Mouse (Mus musculus) cerebellum, postnatal 25 days (tissue): ENCODE data around the gene Draxin.
A peak's percentile ranks its signal among the peaks of the same experiment; 100 is the strongest.
"Not testable (repeated sequence)": the region's sequence is repeated elsewhere in the genome, so short reads cannot be mapped to it uniquely, and the experiment has no call there.

Source experiments
- DNase-seq, 2 experiments: peaks; one replicate each; pipeline ENCODE4 v3.0.0; 2021; ENCODE audit warnings: mixed read lengths in 2 of 2

Draxin gene

GRCm38 (mm10) chr4:148130561-148131413 is at the start of gene Draxin:
Gene Draxin (minus strand): TSS chr4:148130698.
- DNase-seq = peak; percentile 41 to 68

- DNase-seq = no peak
These were observed 47.2 kb upstream of the Draxin start for GRCm38 (mm10) chr4:148177716-148178115.

DNA sequence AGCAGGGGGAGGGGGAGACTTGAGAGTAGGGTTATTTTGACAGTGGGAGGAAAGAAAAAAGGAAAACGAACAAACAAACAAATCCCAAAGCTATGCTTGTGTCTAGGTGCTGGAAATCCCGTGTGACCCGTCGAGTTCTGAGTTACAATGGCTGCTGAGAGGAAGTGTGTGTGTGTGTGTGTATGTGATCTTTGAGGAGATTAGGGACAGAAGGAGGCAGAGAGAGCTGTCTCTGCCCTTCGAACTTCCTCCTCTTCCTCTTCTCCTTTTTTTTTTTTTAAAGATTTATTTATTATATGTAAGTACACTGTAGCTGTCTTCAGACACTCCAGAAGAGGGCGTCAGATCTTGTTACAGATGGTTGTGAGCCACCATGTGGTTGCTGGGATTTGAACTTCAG is 46.1 kb upstream of the Draxin start:
- DNase-seq = not testable (repeated sequence)

GRCm38 (mm10) chr4:148174495-148174862 is 44.0 kb upstream of the Draxin start:
- peak in 1 of 2 experiments; percentile 33 for DNase-seq

DNA sequence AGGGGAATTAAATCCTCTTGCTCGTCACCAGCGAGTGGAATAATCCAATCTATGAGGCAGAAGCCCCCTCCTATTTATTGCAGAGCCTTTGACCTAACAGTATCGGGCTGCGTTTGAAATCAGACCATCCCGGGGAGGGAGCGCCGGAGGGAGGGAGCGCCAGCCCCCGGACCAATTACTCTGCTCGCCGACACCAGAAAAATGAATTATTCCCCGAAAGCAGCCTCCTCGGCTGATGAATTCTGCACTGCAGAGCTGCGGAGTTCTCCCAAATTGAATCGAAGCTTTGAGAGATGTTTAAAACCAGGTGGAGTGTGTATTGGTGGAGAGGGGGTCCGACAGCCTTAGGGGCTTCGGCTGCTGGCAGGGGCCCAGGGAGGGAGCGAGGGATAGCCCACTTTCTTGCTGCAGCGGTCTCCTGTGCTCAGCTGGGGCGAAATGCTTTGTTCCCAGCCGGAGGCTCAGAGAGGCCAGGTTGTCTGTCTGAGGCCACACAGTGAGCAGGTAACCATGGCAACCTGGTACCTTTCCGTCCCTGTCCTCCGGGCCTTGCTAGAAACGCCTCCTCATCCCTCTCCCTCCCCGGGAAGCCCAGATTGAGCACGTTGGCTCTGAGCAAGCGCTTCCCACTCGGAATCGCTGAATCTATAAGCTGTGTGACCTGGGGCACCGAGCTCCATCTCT is 43.5 kb upstream of the Draxin start:
- peak; percentile 69 to 74 for DNase-seq

- DNase-seq = no peak
These were observed 40.8 kb upstream of the Draxin start for GRCm38 (mm10) chr4:148171261-148171660.

DNA sequence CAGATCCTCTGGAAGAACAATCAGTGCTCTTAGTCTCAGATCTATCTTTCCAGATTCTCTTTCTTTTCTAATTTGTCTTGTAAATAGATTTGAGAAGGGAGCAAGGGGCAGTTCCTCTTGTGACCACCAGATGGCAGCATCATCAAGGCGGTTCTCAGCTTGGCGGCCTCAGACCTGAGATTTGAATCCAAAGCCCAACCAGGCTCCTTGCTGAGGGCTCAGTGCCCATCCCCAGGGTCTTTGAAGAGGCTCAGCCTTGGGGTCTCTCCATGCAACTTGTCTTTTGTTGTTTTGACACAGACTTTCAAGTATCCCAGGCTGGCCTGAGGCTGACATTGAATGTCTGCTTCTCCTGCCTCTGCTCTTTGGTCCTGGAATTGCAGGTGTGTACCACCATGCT is 40.3 kb upstream of the Draxin start:
- peak; percentile 73 to 78 for DNase-seq

DNA sequence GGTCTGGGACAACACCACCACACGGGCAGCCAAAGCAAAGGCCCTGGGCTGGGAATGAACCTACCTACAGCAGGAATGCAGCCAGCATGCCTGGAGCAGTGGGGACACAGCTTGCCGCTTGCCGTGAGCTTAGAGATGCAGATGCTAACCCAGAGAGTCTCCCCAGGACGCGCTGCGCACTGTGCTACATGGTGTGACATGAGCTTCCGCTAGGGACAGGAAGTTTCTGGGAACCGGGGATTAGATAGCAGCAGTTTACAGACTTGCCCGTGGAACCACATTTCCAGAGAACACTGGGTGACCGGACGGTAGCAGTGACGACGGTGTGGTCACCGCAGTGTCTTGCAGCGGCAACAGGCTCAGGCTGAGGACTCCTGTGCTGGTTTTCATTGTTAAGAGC is 39.1 kb upstream of the Draxin start:
- peak in 1 of 2 experiments; percentile 18 for DNase-seq

GRCm38 (mm10) chr4:148168287-148168686 is 37.8 kb upstream of the Draxin start:
- peak; percentile 75 to 85 for DNase-seq

- DNase-seq = peak; percentile 75 to 88
These were observed 36.5 kb upstream of the Draxin start for GRCm38 (mm10) chr4:148166986-148167385.

GRCm38 (mm10) chr4:148166431-148166830 is 35.9 kb upstream of the Draxin start:
- DNase-seq = peak; percentile 41 to 69

DNA sequence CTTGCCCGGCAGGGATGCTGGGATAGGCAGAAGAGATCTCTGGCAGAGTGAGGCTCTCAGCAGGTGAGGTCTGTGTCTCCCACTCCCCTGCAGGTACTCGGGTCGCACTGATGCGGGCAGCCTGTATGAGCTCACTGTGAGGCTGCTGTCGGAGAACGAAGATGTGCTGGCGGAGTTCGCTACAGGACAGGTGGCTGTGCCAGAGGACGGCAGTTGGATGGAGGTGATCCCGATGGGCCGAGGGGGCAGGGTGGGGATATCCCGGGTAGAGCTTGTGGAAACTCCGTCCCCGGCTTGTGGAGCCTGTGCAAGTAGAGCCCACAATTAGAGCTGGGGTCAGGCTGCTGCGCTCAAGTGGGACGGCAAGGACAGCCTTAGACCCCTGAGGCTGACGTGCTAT is 35.1 kb upstream of the Draxin start:
- DNase-seq = peak in 1 of 2 experiments; percentile 31

DNA sequence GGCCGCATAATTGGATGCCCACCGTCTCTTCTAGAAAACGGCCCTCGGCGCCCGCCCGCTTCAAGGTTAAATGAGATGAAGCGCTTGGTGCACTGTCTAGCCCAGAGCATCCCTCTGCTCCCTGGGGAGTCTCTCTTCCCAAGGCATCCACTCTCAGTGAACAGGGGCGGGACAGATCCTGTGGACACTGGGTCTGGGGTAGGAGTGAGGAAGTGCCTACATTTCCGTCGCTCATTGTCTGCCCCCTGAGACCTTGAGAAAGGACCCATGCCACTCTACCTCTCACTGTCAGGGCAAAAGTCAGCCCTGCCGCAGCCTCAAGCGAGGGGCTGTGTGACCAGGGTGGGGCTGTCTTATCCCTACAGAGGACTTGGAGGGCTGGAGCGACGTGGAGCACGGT is 34.0 kb upstream of the Draxin start:
- no peak for DNase-seq

- DNase-seq = peak; percentile 69 to 77
These were observed 33.5 kb upstream of the Draxin start for GRCm38 (mm10) chr4:148164002-148164439.

DNA sequence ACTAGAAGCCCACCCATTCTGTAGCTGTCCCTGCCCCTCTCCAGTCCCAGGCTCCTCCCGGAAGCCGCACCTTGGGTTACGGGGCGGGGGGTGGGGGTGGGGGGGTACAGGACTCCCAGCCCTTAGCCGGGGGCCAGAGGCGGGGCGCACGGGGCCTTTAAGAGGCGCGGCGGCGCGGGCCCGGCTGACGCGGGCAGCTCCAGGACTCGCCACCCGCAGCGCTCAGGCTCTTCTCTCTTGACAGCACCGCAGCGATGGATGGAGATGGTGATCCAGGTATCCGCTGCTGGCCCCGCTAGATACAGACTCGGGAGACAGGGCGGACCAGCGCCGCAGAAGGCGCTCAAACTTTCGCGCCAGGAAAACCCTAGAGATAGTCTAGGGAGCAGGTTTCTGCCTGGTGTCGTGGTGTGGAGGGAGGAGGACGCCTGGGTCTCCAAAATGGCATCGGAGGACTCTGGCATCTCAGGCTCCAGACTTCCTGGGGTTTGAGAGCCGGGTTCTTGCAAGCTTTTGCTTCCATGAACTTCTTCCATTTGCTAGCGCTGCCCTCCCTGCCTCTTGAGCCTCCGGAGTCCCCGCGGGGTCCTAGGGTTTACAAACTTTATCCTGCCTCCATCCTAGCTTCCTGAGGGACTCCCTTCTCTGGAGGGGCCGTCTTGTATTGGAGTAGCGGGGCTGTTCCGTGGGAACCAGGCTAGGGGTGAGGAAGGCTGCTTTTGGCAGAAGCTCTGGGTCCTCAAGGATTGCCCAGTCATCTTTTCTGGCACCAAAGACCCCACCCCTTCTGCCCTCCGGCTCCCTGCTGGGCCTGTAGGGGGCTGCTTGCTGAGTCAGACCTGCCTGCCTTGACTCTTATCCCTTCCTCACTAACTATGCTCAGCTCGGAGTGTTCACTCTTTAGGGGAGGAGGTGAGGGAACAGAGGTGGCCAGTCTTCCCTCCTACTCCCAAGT is 30.2 kb upstream of the Draxin start, which contains the start of the genes Fbxo44 and Fbxo2:
Gene Fbxo44 (minus strand): TSS at position 47 of the 955 bp plus-strand sequence.
Gene Fbxo2 (plus strand): TSS at position 186 of the 955 bp plus-strand sequence.
- peak; percentile 73 to 79 for DNase-seq

DNA sequence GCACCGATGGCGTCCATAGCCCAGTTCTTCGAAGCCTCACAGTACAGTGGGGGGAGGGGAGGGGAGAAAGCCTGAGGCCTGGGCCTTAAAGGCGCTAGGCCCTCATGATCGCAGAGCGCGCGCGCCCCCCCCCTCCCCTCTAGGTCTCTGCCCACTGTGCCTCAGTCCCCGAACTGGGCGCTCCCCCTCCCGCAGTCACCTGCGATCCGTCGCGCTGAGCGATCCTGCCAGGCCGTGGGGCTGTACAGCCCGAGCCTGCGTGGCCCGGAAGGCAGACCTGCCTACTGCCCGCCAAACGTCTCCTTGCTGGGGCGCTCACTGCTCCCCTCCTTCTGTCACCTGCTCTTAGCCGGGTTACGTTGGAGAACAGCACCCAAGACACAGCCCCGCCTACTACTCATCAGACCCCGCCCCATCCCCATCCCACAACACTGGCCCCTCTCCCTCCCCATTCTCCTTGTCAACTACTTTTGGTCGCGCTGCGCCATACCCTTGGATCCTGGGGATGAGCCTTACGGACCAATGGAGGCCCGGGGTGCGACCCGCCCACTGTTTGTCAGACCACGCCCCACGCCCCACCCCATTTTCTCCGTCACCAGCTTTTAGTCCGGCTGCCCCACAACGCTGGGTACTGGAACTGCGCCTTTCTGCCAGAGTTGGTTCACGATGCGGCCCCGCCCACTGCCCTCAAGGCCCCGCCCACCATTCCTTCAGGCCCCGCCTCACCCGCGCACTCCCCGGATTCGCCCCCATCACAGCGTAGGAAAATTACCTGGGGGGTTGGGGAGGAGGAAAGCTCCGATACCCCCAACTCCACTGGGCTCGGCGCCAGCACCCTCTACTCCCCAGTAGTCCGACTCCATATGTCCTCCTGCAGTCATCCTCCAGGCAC is 29.3 kb upstream of the Draxin start:
- DNase-seq = peak; percentile 98

- peak; percentile 66 for DNase-seq
These were observed 28.2 kb upstream of the Draxin start for GRCm38 (mm10) chr4:148158436-148159348.

- DNase-seq = peak in 1 of 2 experiments; percentile 76
These were observed 24.5 kb upstream of the Draxin start for GRCm38 (mm10) chr4:148154982-148155381.

GRCm38 (mm10) chr4:148154006-148154405 is 23.5 kb upstream of the Draxin start:
- DNase-seq = no peak

DNA sequence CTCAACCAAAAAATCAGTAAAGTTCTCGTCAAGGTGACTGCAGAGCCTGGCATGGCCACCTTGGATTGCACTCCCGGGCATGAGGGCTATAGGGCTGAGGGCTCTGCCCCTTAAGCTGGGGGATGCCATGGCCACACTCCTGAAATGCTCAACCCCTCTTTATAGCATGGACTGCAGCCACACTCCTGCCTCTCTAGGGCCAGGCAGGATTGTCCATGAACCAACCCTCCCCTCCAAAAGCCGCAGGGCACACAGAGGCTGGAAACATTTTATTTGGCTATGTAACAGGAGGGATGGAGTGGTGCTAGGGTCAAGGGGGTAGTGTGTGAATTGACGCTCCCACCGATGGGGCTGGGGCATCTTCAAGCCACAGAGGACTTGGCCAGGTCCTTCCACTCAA is 22.0 kb upstream of the Draxin start:
- DNase-seq = no peak
